Mouse (Mus musculus): Measurements from ENCODE around the gene Lipc. TPM values are rescaled to one million over a fixed set of nuclear protein-coding genes. Genes with fewer than 3 reads are reported as not detected.

Gene Lipc
- total and polyA plus RNA-seq, 3 experiments: 0.14 to 0.25 TPM; not detected in 1

GRCm38 (mm10) chr9:70982991-70983480, 31.0 kb upstream of the Lipc start:
- Histone ChIP-seq H3K27ac (no peak overlapping the region), H3K27me3 (ENCODE audit: control insufficient read depth, insufficient read depth, low read length) (no peaks in the 10 kb centered on the region), H3K4me3 (no peak overlapping the region), H3K36me3 (ENCODE audit: control insufficient read depth, insufficient read depth, low read length) (no peaks in the 10 kb centered on the region), H3K9ac (ENCODE audit: low read depth, low read length) (no peak overlapping the region), H3K79me2 (replicated peaks; ENCODE audit: control insufficient read depth, insufficient read depth, low read length) (no peaks in the 10 kb centered on the region), H3K4me1 (ENCODE audit: control insufficient read depth, insufficient read depth, low read length) (no peaks in the 10 kb centered on the region)
- TF ChIP-seq EP300 (IDR thresholded peaks at IDR 0.05; ENCODE audit: insufficient read depth, low read depth, low read length) (no peak), POLR2A (IDR thresholded peaks at IDR 0.05; ENCODE audit: insufficient read depth, low read depth, low read length) (no peak), CTCF (IDR thresholded peaks at IDR 0.05) (no peak)
- intact Hi-C loops (cut with DNase I): no loop called here
- WGBS: 94% methylated on average over 3 of the region's 3 CpGs
- DNase-seq: no peak

- Histone ChIP-seq H3K4me3 (no peak overlapping the region), H3K79me2 (replicated peaks; ENCODE audit: control insufficient read depth, insufficient read depth, low read length) (no peaks in the 10 kb centered on the region), H3K27ac (no peak overlapping the region), H3K36me3 (ENCODE audit: control insufficient read depth, insufficient read depth, low read length) (no peaks in the 10 kb centered on the region), H3K9ac (ENCODE audit: low read depth, low read length) (no peak overlapping the region), H3K27me3 (ENCODE audit: control insufficient read depth, insufficient read depth, low read length) (no peaks in the 10 kb centered on the region), H3K4me1 (ENCODE audit: control insufficient read depth, insufficient read depth, low read length) (peaks cover 2% of the 10 kb centered on the region)
- intact Hi-C loops (cut with DNase I): no loop called here
- 100% methylated on average over 1 of the region's 1 CpGs for WGBS
- no peak for TF ChIP-seq CTCF (IDR thresholded peaks at IDR 0.05)
- no peak for TF ChIP-seq EP300 (IDR thresholded peaks at IDR 0.05; ENCODE audit: insufficient read depth, low read depth, low read length)
- TF ChIP-seq POLR2A (IDR thresholded peaks at IDR 0.05; ENCODE audit: insufficient read depth, low read depth, low read length): no peak
- no peak for DNase-seq
Observed at GRCm38 (mm10) chr9:70981721-70982120, 29.7 kb upstream of the Lipc start.

GRCm38 (mm10) chr9:70979641-70980040, 27.6 kb upstream of the Lipc start:
- Histone ChIP-seq H3K9ac (ENCODE audit: low read depth, low read length) (no peak overlapping the region), H3K27me3 (ENCODE audit: control insufficient read depth, insufficient read depth, low read length) (no peaks in the 10 kb centered on the region), H3K27ac (no peak overlapping the region), H3K79me2 (replicated peaks; ENCODE audit: control insufficient read depth, insufficient read depth, low read length) (no peaks in the 10 kb centered on the region), H3K36me3 (ENCODE audit: control insufficient read depth, insufficient read depth, low read length) (no peaks in the 10 kb centered on the region), H3K4me3 (no peak overlapping the region), H3K4me1 (ENCODE audit: control insufficient read depth, insufficient read depth, low read length) (peaks cover 2% of the 10 kb centered on the region)
- TF ChIP-seq CTCF (IDR thresholded peaks at IDR 0.05) (no peak), POLR2A (IDR thresholded peaks at IDR 0.05; ENCODE audit: insufficient read depth, low read depth, low read length) (no peak)
- WGBS: 95% methylated on average over 2 of the region's 2 CpGs
- intact Hi-C loops (cut with DNase I): no loop called here
- DNase-seq: no peak

GRCm38 (mm10) chr9:70979171-70979570, 27.1 kb upstream of the Lipc start:
- 61% methylated on average over 5 of the region's 5 CpGs for WGBS
- Histone ChIP-seq H3K27ac (no peak overlapping the region), H3K27me3 (ENCODE audit: control insufficient read depth, insufficient read depth, low read length) (no peaks in the 10 kb centered on the region), H3K36me3 (ENCODE audit: control insufficient read depth, insufficient read depth, low read length) (no peaks in the 10 kb centered on the region), H3K79me2 (replicated peaks; ENCODE audit: control insufficient read depth, insufficient read depth, low read length) (no peaks in the 10 kb centered on the region), H3K9ac (ENCODE audit: low read depth, low read length) (no peak overlapping the region), H3K4me1 (ENCODE audit: control insufficient read depth, insufficient read depth, low read length) (peaks cover 2% of the 10 kb centered on the region), H3K4me3 (no peak overlapping the region)
- TF ChIP-seq POLR2A (IDR thresholded peaks at IDR 0.05; ENCODE audit: insufficient read depth, low read depth, low read length) (no peak), EP300 (IDR thresholded peaks at IDR 0.05; ENCODE audit: insufficient read depth, low read depth, low read length) (no peak), CTCF (IDR thresholded peaks at IDR 0.05) (no peak)
- DNase-seq: no peak
- intact Hi-C loops (cut with DNase I): no loop called here

- Histone ChIP-seq H3K79me2 (replicated peaks; ENCODE audit: control insufficient read depth, insufficient read depth, low read length) (no peaks in the 10 kb centered on the region), H3K4me3 (no peak overlapping the region), H3K9ac (ENCODE audit: low read depth, low read length) (no peak overlapping the region), H3K27me3 (ENCODE audit: control insufficient read depth, insufficient read depth, low read length) (no peaks in the 10 kb centered on the region), H3K4me1 (ENCODE audit: control insufficient read depth, insufficient read depth, low read length) (peaks cover 2% of the 10 kb centered on the region), H3K36me3 (ENCODE audit: control insufficient read depth, insufficient read depth, low read length) (no peaks in the 10 kb centered on the region), H3K27ac (peak overlapping the region; percentile 67)
- intact Hi-C loops (cut with DNase I): loop anchor here (1.0 to 2.0 kb wide), 2 partner anchors 35 to 86 kb away; no protein-coding TSS in a partner anchor
- TF ChIP-seq POLR2A (IDR thresholded peaks at IDR 0.05; ENCODE audit: insufficient read depth, low read depth, low read length) (peak; percentile 60; the same call in 1 of the 2 replicates), EP300 (IDR thresholded peaks at IDR 0.05; ENCODE audit: insufficient read depth, low read depth, low read length) (peak; percentile 89), CTCF (IDR thresholded peaks at IDR 0.05) (no peak)
- DNase-seq: peak in 1 of 2 experiments; percentile 46
- 24% methylated on average over 1 of the region's 1 CpGs for WGBS
Observed at GRCm38 (mm10) chr9:70977392-70977791, 25.4 kb upstream of the Lipc start.

- Histone ChIP-seq H3K27ac (no peak overlapping the region), H3K4me1 (ENCODE audit: control insufficient read depth, insufficient read depth, low read length) (peaks cover 2% of the 10 kb centered on the region), H3K79me2 (replicated peaks; ENCODE audit: control insufficient read depth, insufficient read depth, low read length) (no peaks in the 10 kb centered on the region), H3K36me3 (ENCODE audit: control insufficient read depth, insufficient read depth, low read length) (no peaks in the 10 kb centered on the region), H3K27me3 (ENCODE audit: control insufficient read depth, insufficient read depth, low read length) (no peaks in the 10 kb centered on the region), H3K9ac (ENCODE audit: low read depth, low read length) (no peak overlapping the region), H3K4me3 (no peak overlapping the region)
- WGBS: 80% methylated on average over 2 of the region's 2 CpGs
- TF ChIP-seq CTCF (IDR thresholded peaks at IDR 0.05): no peak
- TF ChIP-seq EP300 (IDR thresholded peaks at IDR 0.05; ENCODE audit: insufficient read depth, low read depth, low read length): no peak
- no peak for TF ChIP-seq POLR2A (IDR thresholded peaks at IDR 0.05; ENCODE audit: insufficient read depth, low read depth, low read length)
- intact Hi-C loops (cut with DNase I): loop anchor here (2.0 kb wide), 1 partner anchor 33 kb away; no protein-coding TSS in a partner anchor
- no peak for DNase-seq
Observed at GRCm38 (mm10) chr9:70975921-70976320, 23.9 kb upstream of the Lipc start.
